Mouse (Mus musculus) stomach, adult 2 months (tissue): ENCODE results near the gene Cers1. TPM values are rescaled to one million over a fixed set of nuclear protein-coding genes. Genes with fewer than 3 reads are reported as not detected.

Source experiments
- polyA plus RNA-seq: library from polyadenylated mRNA; depleted of rRNA; stranded (reverse); fragments of >200 nt; gene quantifications from 2 replicates; pipeline ENCODE4 v1.2.3, GENCODE M21; 2012; rRNA removed

The Cers1 gene
- polyA plus RNA-seq, result 0.60 and 0.78 TPM in 2 replicates

DNA sequence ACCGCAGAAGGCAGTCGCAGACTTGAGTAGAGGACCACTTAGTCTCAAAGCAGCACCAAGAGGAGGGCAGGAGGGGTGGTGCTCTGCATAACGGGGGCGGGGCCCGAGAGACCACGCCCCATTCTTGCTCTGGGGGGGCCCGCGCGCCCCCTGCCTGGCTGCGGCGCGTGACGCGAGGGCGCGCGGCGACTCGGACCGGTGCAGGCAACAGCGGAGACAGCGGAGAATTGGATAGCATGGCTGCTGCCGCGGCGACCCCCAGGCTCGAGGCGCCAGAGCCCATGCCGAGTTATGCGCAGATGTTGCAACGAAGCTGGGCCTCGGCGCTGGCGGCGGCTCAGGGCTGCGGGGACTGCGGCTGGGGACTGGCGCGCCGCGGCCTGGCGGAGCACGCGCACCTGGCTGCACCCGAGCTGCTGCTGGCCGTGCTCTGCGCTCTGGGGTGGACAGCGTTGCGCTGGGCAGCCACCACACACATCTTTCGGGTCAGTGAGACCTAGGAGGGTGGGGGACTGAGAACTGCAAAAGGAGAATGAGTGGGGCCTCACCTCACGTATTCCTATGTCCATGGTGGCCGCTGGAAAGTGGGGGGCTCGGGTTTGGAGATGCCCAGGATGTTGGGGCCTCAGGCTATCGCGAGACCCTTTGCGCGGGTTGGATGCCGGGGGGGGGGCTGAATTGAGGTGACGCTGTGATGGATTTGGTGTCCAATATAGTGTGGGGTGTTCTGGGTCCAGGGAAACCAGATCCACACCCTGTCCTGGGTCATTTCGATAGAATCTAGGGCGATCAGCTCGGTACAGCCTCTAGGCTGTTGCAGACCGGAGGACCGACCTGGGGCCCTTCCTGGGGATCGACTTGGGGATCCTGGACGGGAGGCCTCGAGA is at the start of gene Cers1:
Gene Cers1 (plus strand): TSS at position 152 of the 887 bp plus-strand sequence.

DNA sequence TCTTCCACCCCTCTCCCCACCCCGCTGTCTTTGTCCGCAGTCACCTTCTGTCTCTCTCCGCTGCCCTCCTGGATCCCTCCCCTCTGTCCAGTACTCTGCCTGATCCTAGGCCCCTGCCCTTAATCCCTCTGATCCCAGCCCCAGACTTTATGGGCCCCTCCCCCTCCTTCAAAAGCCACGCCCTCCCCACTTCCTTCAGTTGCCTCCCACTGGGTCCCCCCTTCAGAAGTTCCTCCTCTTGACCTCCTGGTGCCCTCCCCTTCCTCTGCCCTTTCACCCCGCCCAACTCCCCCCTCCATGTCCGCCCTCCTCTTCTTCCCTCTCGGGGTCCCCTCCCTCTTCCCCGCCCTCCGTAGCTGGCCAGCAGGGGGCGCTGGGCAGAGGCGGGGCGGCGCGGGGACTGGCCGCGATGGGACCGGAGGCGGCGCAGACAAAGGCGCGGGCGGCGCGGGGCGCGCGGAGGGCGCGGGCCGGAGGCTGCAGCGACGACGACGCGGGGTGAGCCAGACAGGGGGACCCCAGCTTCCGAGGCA is 32.9 kb upstream of the Cers1 start, which contains the start of gene Homer3:
Gene Homer3 (plus strand): TSS at position 225 of the 533 bp plus-strand sequence.

DNA sequence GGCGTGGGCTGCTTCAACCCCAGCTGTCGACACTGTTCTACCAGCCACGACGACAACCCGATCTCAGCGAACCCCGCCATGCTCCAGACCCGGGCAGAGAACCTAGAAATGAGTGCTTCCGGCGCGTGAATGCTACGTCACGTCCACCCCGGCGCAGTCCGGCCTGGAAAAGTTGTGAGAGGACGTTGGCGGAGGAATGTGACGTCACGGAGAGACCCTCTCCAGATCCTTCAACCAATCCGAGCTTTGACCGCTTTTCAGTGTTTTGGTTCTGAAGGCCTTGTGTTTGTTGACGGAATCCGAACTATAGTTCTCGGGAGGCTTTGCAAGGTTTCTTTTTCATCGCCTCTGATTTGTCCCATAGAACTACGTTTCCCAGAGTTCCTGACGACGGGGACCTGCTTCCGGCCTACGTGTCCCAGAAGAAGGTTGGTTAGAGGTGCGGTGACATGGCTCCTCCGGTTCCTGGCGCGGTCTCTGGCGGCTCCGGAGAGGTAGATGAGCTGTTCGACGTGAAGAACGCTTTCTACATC is 13.2 kb upstream of the Cers1 start, which contains the start of the genes Ddx49 and Cope:
Gene Ddx49 (minus strand): TSS at position 132 of the 533 bp plus-strand sequence.
Gene Cope (plus strand): TSS at position 161 of the 533 bp plus-strand sequence.

DNA sequence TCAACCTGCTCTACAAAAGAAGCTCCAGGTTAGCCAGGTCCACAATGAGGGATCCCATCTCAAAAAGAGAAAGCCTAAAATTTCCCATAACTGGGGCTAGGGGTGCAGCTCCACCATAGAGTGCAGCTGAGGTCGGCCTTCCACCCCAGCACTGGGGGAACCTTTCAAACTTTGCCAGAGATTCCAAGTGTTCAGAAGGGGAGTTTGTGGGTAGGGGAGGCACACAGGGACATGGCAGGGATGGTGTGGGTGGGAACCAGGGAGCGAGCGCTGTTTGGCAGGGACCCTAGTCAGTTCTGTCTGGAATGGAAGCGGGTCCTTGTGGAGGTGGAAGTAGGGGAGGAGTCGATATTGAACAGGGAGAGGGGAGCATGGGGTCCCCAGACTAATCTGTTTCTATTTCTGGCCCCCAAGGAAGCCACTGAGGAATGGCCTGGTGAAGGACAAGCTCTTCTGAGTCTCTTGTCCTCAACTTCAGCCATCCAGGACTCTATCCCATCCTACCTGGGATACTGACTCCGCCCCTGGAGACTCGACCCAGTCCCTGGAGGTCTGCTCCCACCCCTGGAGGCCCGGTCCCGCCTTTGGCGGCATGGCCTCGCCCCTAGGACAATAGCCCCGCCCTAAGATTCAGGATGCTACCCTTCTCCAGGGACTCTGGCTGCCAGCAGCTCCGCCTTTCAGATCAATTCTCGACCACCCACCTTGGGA is 13.7 kb downstream of the Cers1 start, which contains the start of gene Gdf1:
Gene Gdf1 (plus strand): TSS at position 694 of the 711 bp plus-strand sequence.

DNA sequence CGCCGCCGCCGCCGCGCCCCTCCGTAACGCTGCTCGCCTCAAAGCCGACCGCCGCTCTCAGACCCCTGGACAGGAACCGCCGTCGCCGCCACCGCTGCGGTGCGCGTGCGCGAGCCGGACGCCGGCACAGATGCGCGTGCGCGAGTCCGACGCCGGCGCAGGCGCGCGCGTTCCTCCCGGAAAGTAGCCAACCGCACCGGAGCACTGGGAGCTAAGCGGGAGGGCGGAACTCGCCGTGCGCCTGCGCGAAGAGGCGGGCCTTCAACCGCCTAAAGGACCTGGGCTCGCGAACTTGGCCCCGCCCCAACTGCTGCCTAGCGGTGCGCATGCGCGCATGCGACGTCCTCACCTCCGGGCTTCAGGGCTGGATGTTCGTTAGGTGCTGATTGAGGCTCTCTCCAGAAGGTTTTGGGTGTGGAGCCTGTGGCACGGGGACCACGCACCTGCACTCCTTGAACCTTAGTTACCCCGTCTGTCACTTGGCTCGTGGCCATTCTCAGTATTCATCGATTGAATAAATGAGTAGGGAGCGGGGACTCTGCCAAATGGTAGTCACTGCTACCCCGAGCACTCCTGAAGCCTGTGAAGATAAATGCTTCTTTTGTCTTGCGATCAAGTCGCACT is 37.7 kb downstream of the Cers1 start, which contains the start of gene Upf1:
Gene Upf1 (minus strand): TSS at position 85 of the 624 bp plus-strand sequence.

DNA sequence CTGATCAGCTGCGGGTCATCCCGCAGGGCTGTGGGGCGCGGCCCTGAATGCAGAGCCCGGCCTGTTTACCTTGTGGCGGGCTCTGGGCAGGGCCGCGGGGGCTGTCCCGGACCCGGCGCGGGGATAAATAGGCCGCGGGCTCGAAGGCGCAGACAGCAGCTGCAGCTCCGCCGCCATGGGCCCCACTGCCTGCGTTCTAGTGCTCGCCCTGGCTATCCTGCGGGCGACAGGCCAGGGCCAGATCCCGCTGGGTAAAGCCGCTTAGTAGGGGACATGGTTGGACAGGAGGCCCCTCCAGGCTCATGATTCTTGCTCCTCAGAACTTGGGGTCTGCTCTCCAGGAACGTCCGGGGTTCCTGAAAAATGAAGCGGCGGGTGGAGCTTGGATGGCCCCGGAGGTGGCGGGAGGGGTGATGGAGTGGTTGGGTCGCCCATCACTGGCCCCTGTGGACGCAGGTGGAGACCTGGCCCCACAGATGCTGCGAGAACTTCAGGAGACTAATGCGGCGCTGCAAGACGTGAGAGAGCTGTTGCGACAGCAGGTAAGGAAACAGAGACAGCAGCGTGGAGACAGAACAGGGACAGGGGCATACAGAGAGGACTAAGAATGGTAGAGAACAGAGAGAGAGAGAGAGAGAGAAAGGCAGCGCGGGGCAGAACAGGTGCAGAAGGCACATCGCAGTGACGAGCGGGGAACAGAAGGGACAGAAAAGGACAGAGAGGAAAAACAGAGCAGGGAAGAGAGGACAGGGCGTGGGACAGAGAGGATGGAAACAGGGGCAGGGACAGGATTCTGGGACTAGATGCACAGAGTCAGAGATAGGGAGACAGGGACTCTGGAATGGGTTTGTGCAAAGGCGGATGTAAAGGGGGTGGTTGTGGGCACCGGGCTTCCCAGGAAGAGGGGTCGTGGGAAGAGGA is 58.1 kb downstream of the Cers1 start, which contains the start of gene Comp:
Gene Comp (plus strand): TSS at position 162 of the 921 bp plus-strand sequence.

Other genes with a start within 250 kb of the Cers1 start
- 4.8 and 19.7 TPM in 2 replicates for gene Tm6sf2, start 242.9 kb upstream of the Cers1 start, polyA plus RNA-seq
- 0.58 and 0.99 TPM in 2 replicates for gene Hapln4, start 232.3 kb upstream of the Cers1 start, polyA plus RNA-seq
- 0.04 TPM in 1 of 2 replicates, not detected in the other for gene Ncan, start 194.9 kb upstream of the Cers1 start, polyA plus RNA-seq
- 6.0 and 7.6 TPM in 2 replicates for gene Nr2c2ap, start 184.4 kb upstream of the Cers1 start, polyA plus RNA-seq
- 15.6 and 18.6 TPM in 2 replicates for gene Rfxank, start 176.6 kb upstream of the Cers1 start, polyA plus RNA-seq
- gene Borcs8, start 176.3 kb upstream of the Cers1 start, polyA plus RNA-seq, result 32.5 and 46.3 TPM in 2 replicates
- gene Mef2b, start 176.1 kb upstream of the Cers1 start, polyA plus RNA-seq, result 0.16 and 0.40 TPM in 2 replicates
- 96.3 and 97.2 TPM in 2 replicates for gene Tmem161a, start 143.4 kb upstream of the Cers1 start, polyA plus RNA-seq
- gene Slc25a42, start 103.5 kb upstream of the Cers1 start, polyA plus RNA-seq, result 14.0 and 18.8 TPM in 2 replicates
- gene Sugp2, start 81.5 kb upstream of the Cers1 start, polyA plus RNA-seq, result 11.0 and 11.3 TPM in 2 replicates
- gene Armc6, start 81.3 kb upstream of the Cers1 start, polyA plus RNA-seq, result 11.8 and 15.5 TPM in 2 replicates
- gene Homer3, start 32.9 kb upstream of the Cers1 start, polyA plus RNA-seq, result 16.3 and 20.1 TPM in 2 replicates
- gene Ddx49, start 13.3 kb upstream of the Cers1 start, polyA plus RNA-seq, result 27.2 and 35.4 TPM in 2 replicates
- 316 and 417 TPM in 2 replicates for gene Cope, start 13.3 kb upstream of the Cers1 start, polyA plus RNA-seq
- gene Gdf1, start 14.0 kb downstream of the Cers1 start, polyA plus RNA-seq, result 2.0 and 2.2 TPM in 2 replicates
- gene Upf1, start 37.5 kb downstream of the Cers1 start, polyA plus RNA-seq, result 19.1 and 21.6 TPM in 2 replicates
- 0.14 and 0.28 TPM in 2 replicates for gene Comp, start 57.8 kb downstream of the Cers1 start, polyA plus RNA-seq
- 9.5 and 10.2 TPM in 2 replicates for gene Crtc1, start 123.8 kb downstream of the Cers1 start, polyA plus RNA-seq
- gene Klhl26, start 161.2 kb downstream of the Cers1 start, polyA plus RNA-seq, result 20.8 and 22.8 TPM in 2 replicates
- gene Tmem59l, start 171.6 kb downstream of the Cers1 start, polyA plus RNA-seq, result 1.1 and 2.1 TPM in 2 replicates
- 3.8 and 8.9 TPM in 2 replicates for gene Crlf1, start 177.4 kb downstream of the Cers1 start, polyA plus RNA-seq
- gene Rex1bd, start 191.0 kb downstream of the Cers1 start, polyA plus RNA-seq, result 97.6 and 155 TPM in 2 replicates
- gene Uba52, start 195.0 kb downstream of the Cers1 start, polyA plus RNA-seq, result 632 and 635 TPM in 2 replicates
- 182 and 242 TPM in 2 replicates for gene Fkbp8, start 211.9 kb downstream of the Cers1 start, polyA plus RNA-seq
- gene Kxd1, start 212.2 kb downstream of the Cers1 start, polyA plus RNA-seq, result 39.8 and 46.2 TPM in 2 replicates
- gene Ell, start 223.7 kb downstream of the Cers1 start, polyA plus RNA-seq, result 18.0 and 18.3 TPM in 2 replicates